Mouse (Mus musculus) midbrain, embryonic 10.5 days (tissue): ENCODE results near the gene Dna2. TPM values are rescaled to one million over a fixed set of nuclear protein-coding genes. Genes with fewer than 3 reads are reported as not detected.

Source experiments
- DNase-seq: peaks from one replicate; pipeline ENCODE4 v3.0.0-alpha.2; 2017; ENCODE audit warnings: low spot score
- H3K27ac ChIP-seq: fragments of 300-500 bp; sonication (generic); replicated peaks from 2 replicates; pipeline ENCODE4 v1.5.1; 2016; ENCODE audit warnings: mild to moderate bottlenecking
- H3K27me3 ChIP-seq: fragments of 300-500 bp; sonication (generic); 2 replicates; pipeline ENCODE4 v1.6.1; 2016; ENCODE audit warnings: low read depth, mild to moderate bottlenecking; ENCODE audit not compliant: poor library complexity, severe bottlenecking
- H3K36me3 ChIP-seq: fragments of 300-500 bp; sonication (generic); 2 replicates; pipeline ENCODE4 v1.6.1; 2016; ENCODE audit warnings: mild to moderate bottlenecking, moderate library complexity
- H3K4me1 ChIP-seq: fragments of 300-500 bp; sonication (generic); 2 replicates; pipeline ENCODE4 v1.6.1; 2016
- H3K4me3 ChIP-seq: fragments of 300-500 bp; sonication (generic); 2 replicates; pipeline ENCODE4 v1.5.1; 2016; ENCODE audit warnings: mild to moderate bottlenecking, moderate library complexity
- H3K9me3 ChIP-seq: fragments of 300-500 bp; sonication (generic); replicated peaks from 2 replicates; pipeline ENCODE4 v1.6.1; 2016; ENCODE audit warnings: mild to moderate bottlenecking
- WGBS: fragments of 180-500 bp; shearing (Covaris S2); methylation state at CpG from one replicate; pipeline ENCODE4 v1.1.7; 2016; 5-methylcytosine and 5-hydroxymethylcytosine counted together
- polyA plus RNA-seq: library from polyadenylated mRNA; unstranded; fragments of >200 nt; fragmentation: Nextera tagmentation; extraction: Ambion mirVana; gene quantifications from 2 replicates; pipeline ENCODE4 v1.2.1, GENCODE M21; 2016

Gene Dna2
- polyA plus RNA-seq, 1 experiment from 2014 or later: 31.9 TPM

DNA sequence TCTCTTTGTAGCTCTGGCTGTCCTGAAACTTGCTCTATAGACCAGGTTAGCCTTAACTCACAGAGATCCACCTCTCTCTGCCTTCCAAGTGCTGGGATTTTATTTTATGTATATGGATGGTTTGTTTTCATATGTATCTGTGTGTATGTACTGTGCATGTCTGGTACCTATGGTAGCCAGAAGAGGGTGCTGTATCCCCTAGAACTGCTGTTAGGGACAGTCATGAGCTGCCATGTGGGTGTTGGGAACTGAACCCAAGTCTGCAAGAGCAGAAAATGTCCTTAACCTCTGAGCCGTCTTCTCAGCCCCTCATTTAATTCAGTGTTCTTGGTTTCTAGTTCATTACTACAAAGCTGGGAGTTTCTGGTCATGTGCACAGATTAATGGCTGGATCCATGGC is 14.4 kb upstream of the Dna2 start:
- Histone ChIP-seq H3K4me3 (no peak overlapping the region), H3K36me3 (peaks cover 72% of the 10 kb centered on the region), H3K27ac (no peak overlapping the region), H3K4me1 (no peaks in the 10 kb centered on the region), H3K9me3 (no peaks in the 10 kb centered on the region), H3K27me3 (no peaks in the 10 kb centered on the region)
- DNase-seq: no peak
- WGBS: 87% methylated on average over 1 of the region's 1 CpGs

DNA sequence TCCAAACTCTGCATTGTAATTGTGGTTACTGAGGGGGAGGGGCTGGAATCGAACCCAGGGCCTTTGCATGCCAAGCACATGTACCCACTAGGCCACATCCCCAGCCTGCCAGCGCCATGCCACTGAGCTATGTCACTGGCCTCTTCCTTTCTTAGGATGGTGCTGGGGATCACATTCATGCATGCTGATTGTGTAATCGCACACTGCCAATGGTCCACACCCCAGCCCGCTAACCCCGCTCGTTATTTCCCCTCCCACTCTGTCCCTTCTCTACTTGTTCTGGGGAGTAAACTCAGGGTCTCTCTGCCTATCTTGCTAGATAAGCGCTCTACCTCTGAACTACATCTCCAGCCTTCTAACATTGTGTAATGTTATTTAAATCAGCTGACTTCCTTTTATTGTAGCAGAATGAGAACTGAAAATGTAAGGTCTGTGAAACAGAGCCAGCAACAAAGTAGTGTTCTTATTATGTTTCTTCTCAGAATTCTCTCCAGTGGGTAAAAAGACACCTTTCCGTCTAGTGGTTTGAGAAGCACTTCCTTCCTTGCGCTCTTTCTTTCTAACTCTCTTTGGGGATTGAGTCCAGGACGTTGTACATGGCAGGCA is 1.7 kb upstream of the Dna2 start:
- Histone ChIP-seq H3K27ac (no peak overlapping the region), H3K4me1 (peaks cover 9% of the 10 kb centered on the region), H3K4me3 (no peak overlapping the region), H3K27me3 (no peaks in the 10 kb centered on the region), H3K36me3 (peaks cover 49% of the 10 kb centered on the region), H3K9me3 (no peaks in the 10 kb centered on the region)
- WGBS: 90% methylated on average over 10 of the region's 10 CpGs
- DNase-seq: no peak

DNA sequence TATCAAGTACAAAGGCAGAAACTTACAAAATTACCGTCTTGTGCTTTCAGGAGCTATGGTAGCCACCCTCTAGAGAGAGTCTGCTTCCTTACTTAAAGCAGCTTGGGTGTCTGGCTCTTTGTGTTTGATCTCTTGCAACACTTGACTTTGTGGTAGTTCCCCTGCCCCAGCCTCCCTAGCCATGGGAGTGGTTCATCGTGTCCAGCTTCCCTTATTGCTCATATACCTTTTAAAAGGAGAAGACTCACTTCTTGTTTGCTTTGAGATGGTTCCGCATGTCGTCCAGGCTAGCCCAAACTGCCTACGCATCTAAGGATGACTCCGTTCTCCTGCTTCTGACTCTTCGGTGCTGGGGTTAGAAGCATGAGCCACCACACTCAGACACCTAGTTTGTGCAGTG is 1.7 kb downstream of the Dna2 start:
- DNase-seq: no peak
- peaks cover 9% of the 10 kb centered on the region for H3K4me1 ChIP-seq
- no peaks in the 10 kb centered on the region for H3K27me3 ChIP-seq
- WGBS: 97% methylated on average over 7 of the region's 7 CpGs
- no peaks in the 10 kb centered on the region for H3K9me3 ChIP-seq
- H3K4me3 ChIP-seq: no peak overlapping the region
- H3K27ac ChIP-seq: no peak overlapping the region
- peaks cover 62% of the 10 kb centered on the region for H3K36me3 ChIP-seq

DNA sequence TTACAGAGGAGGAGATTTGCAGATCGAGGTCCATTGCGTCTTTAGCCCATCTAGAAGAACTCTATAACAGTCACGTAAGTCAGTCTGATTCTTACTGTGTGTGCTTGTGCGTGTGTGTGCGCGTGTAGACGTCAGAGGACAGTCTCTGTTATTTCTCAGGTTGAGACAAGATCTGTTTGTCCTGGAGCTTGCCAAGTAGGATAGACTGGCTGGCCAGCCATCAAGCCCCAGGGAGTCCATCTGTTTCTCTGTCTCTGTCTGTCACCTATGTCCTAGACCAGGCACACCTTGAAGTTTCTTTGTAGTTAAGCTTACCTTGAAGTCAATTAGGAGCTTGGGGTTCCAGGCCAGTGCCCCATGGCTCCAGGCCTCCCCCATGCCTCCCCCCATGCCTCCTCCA is 17.1 kb downstream of the Dna2 start:
- H3K9me3 ChIP-seq: no peaks in the 10 kb centered on the region
- no peaks in the 10 kb centered on the region for H3K4me1 ChIP-seq
- WGBS: 96% methylated on average over 7 of the region's 7 CpGs
- H3K27ac ChIP-seq: no peak overlapping the region
- DNase-seq: no peak
- no peak overlapping the region for H3K4me3 ChIP-seq
- H3K36me3 ChIP-seq: peaks cover 98% of the 10 kb centered on the region
- no peaks in the 10 kb centered on the region for H3K27me3 ChIP-seq

- Histone ChIP-seq H3K9me3 (no peaks in the 10 kb centered on the region), H3K4me1 (no peaks in the 10 kb centered on the region), H3K36me3 (peaks cover 98% of the 10 kb centered on the region), H3K27ac (no peak overlapping the region), H3K27me3 (no peaks in the 10 kb centered on the region), H3K4me3 (no peak overlapping the region)
- DNase-seq: no peak
- WGBS: 94% methylated on average over 11 of the region's 11 CpGs
Measured at GRCm38 (mm10) chr10:62965796-62966195, 19.0 kb downstream of the Dna2 start.

GRCm38 (mm10) chr10:62966291-62966690 is 19.5 kb downstream of the Dna2 start:
- peaks cover 98% of the 10 kb centered on the region for H3K36me3 ChIP-seq
- WGBS: 95% methylated on average over 15 of the region's 15 CpGs

DNA sequence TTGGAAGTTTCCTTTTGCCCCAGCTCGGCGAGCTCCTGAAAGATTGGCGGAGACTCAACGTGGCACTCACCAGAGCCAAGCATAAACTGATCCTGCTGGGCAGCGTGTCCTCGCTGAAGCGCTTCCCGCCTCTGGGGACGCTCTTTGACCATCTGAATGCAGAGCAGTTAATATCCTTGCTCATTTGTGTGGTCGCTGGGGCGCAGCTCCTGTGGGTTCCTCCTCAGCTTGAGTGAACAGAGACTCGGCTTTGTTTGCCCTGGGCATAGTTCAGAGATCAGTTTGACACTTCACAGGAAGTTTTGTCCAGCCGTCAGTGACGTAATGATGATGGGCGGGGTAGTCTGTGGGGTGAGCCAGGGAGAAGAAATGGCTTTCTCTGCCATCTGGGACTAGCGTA is 25.0 kb downstream of the Dna2 start:
- no peaks in the 10 kb centered on the region for H3K27me3 ChIP-seq
- no peaks in the 10 kb centered on the region for H3K4me1 ChIP-seq
- H3K9me3 ChIP-seq: no peaks in the 10 kb centered on the region
- H3K4me3 ChIP-seq: no peak overlapping the region
- H3K36me3 ChIP-seq: peaks cover 85% of the 10 kb centered on the region
- no peak overlapping the region for H3K27ac ChIP-seq
- no peak for DNase-seq
- WGBS: 80% methylated on average over 16 of the region's 16 CpGs

More at GRCm38 (mm10) chr10:62966291-62966690, 19.5 kb downstream of the Dna2 start:
- no peak overlapping the region for H3K4me3 ChIP-seq
- DNase-seq: no peak
- H3K9me3 ChIP-seq: no peaks in the 10 kb centered on the region
- H3K27me3 ChIP-seq: no peaks in the 10 kb centered on the region
- H3K27ac ChIP-seq: no peak overlapping the region
- H3K4me1 ChIP-seq: no peaks in the 10 kb centered on the region

- no peak for DNase-seq
- H3K36me3 ChIP-seq: peaks cover 43% of the 10 kb centered on the region
- H3K4me3 ChIP-seq: peak overlapping the region; percentile 97
- H3K9me3 ChIP-seq: no peaks in the 10 kb centered on the region
- peaks cover 10% of the 10 kb centered on the region for H3K4me1 ChIP-seq
- peaks cover 5% of the 10 kb centered on the region; the same call in 1 of the 2 replicates for H3K27me3 ChIP-seq
- WGBS: 13% methylated on average over 10 of the region's 10 CpGs
- H3K27ac ChIP-seq: peak overlapping the region; percentile 97
Measured at GRCm38 (mm10) chr10:62979667-62980038, 32.8 kb downstream of the Dna2 start.

DNA sequence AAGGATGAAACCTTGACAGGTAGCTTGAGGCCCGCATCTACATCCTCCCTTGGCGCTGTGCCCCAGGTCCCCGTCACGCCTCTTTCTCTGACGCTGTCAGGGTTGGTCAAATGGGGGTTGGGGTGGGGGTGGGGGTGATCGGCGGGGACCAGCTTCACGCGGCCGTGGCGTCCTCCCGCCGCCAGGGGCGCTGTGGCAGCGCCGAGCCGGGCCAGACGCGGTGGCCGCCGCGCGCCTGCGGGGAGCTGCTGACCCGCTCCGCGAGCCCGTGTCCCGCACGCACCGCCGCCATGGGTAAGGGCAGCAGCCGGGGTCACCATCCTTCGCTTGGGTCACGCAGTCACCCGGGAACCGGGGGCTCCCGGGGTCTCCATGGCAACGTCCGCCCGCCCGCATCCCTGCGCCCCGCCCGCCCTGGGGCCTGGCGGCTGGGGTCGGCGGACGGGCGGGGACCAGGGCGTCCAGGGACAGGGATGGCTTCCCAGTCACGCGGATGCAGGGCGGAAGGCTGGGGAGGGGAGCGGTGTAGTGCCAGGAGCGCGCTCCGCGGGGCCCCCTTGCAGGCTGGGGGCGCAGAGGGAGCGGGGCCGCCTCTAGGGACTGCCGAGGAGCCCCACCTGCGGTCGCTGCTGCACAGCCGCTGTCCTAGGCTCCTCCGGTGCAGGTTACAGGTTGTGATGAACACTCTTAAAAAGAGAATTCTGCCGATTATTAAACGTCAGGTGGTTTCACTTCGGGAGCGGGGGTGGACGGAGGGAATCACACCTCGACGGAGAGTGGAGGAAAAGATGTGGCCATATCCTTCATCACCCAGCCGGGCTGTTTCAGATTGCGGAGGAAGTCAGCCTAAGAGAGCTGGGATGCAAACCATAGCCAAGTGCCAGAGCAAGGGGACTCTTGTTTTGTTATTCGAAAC is 33.5 kb downstream of the Dna2 start, which contains the start of gene Rufy2:
TSS of gene Rufy2 (plus strand) at position 185 of the 916 bp plus-strand sequence.
- Histone ChIP-seq H3K4me1 (peaks cover 10% of the 10 kb centered on the region), H3K27me3 (peaks cover 5% of the 10 kb centered on the region; the same call in 1 of the 2 replicates), H3K4me3 (peak within 1 kb of the TSS; percentile 97), H3K36me3 (peaks cover 43% of the 10 kb centered on the region), H3K9me3 (no peaks in the 10 kb centered on the region), H3K27ac (peak within 1 kb of the TSS; percentile 97)
- WGBS: 1% methylated on average over 77 of the region's 77 CpGs
- peak; percentile 89 for DNase-seq

GRCm38 (mm10) chr10:62984072-62984471 is 37.2 kb downstream of the Dna2 start:
- Histone ChIP-seq H3K27ac (no peak overlapping the region), H3K27me3 (peaks cover 1% of the 10 kb centered on the region; the same call in 1 of the 2 replicates), H3K36me3 (peaks cover 68% of the 10 kb centered on the region)

DNA sequence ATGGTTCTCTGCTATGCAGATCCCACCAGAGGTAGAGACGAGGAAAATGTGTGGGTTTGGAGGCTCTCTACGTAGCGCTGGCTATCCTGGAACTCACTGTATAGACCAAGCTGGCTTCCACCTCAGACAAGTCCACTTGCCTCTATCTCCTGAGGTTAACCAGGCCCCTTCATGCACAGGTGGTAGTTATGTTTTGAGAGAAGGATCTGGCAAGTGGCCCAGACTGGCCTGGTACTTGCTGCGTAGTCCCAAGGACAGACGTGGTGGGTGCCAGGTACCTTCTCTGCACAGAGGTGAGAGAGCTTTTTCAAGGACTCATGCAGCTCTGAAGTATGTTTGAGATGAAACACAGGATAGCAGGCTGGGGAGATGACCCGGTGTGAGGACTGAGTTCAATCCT is 37.7 kb downstream of the Dna2 start:
- DNase-seq: no peak
- Histone ChIP-seq H3K4me3 (no peak overlapping the region), H3K9me3 (no peaks in the 10 kb centered on the region), H3K36me3 (peaks cover 73% of the 10 kb centered on the region), H3K27me3 (no peaks in the 10 kb centered on the region), H3K4me1 (peaks cover 9% of the 10 kb centered on the region), H3K27ac (no peak overlapping the region)
- WGBS: 92% methylated on average over 6 of the region's 6 CpGs

More at GRCm38 (mm10) chr10:62984072-62984471, 37.2 kb downstream of the Dna2 start:
- WGBS: 93% methylated on average over 11 of the region's 11 CpGs
- DNase-seq: no peak
- no peaks in the 10 kb centered on the region for H3K9me3 ChIP-seq
- no peak overlapping the region for H3K4me3 ChIP-seq
- H3K4me1 ChIP-seq: peaks cover 10% of the 10 kb centered on the region

DNA sequence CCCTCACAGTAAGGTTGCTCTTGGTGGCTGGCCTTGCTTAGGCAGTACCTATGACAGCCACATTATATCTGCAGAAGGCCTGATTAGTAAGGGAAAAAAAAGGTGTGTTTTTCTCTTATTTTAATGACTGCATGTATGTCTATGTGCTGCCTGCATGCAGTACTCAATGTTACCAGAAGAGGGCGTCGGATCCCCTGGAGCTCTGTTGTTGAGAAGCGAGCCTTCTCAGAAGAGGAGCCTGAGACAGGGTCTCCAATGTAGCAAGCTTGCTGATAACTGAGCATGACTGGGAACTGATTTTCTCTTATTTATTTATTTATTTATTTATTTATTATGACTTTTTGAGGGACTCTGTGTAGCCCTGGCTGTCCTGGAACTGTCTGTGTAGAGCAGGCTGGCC is 40.5 kb downstream of the Dna2 start:
- no peaks in the 10 kb centered on the region for H3K27me3 ChIP-seq
- peak; percentile 54 for DNase-seq
- H3K4me1 ChIP-seq: peaks cover 7% of the 10 kb centered on the region; the same call in 1 of the 2 replicates
- H3K36me3 ChIP-seq: peaks cover 97% of the 10 kb centered on the region
- H3K9me3 ChIP-seq: no peaks in the 10 kb centered on the region
- no peak overlapping the region for H3K27ac ChIP-seq
- no peak overlapping the region for H3K4me3 ChIP-seq
- WGBS: 25% methylated on average over 3 of the region's 3 CpGs

GRCm38 (mm10) chr10:62990636-62991035 is 43.8 kb downstream of the Dna2 start:
- WGBS: 95% methylated on average over 15 of the region's 15 CpGs
- Histone ChIP-seq H3K27me3 (no peaks in the 10 kb centered on the region), H3K4me3 (no peak overlapping the region), H3K36me3 (peaks cover 97% of the 10 kb centered on the region), H3K4me1 (peaks cover 7% of the 10 kb centered on the region; the same call in 1 of the 2 replicates), H3K9me3 (no peaks in the 10 kb centered on the region), H3K27ac (no peak overlapping the region)
- no peak for DNase-seq
